ENCODE assay signal across 16 mouse cellular contexts in genomic region chr12:28958661-28959060, GRCm38 (mm10).
"Had no signal": no experiment of that assay in that cellular context is flagged by ENCODE, and none has a peak within 500 bp of the region (broad histone marks: within the 10 kb centered on the region; RNA-seq: fewer than 3 reads in every experiment).

No protein-coding gene starts in this region.

- H3K4me3 ChIP-seq: limb, embryonic 13.5 days; liver, embryonic 15.5 days; midbrain, embryonic 10.5 days; myocyte; neural tube, embryonic 15.5 days had no signal

- H3K4me1 ChIP-seq: limb, embryonic 13.5 days; liver, embryonic 15.5 days; midbrain, embryonic 10.5 days; neural tube, embryonic 15.5 days had no signal

- H3K4me2 ChIP-seq: limb, embryonic 13.5 days; liver, embryonic 11.5 days; liver, embryonic 15.5 days; lung, embryonic 14.5 days; neural tube, embryonic 15.5 days had no signal

- H3K27me3 ChIP-seq: limb, embryonic 13.5 days; liver, embryonic 15.5 days; neural tube, embryonic 15.5 days had no signal

- H3K27ac ChIP-seq: limb, embryonic 13.5 days; liver, embryonic 15.5 days; midbrain, embryonic 10.5 days; neural tube, embryonic 15.5 days had no signal

- H3K9ac ChIP-seq: limb, embryonic 13.5 days; liver, embryonic 15.5 days; lung, embryonic 14.5 days; neural tube, embryonic 15.5 days had no signal

- DNase-seq: layer of hippocampus, postnatal 36 days; left cerebral cortex, postnatal 4 days; lung, embryonic 14.5 days; lung, postnatal 10 days; lung, postnatal 4 days; midbrain, embryonic 14.5 days; right cerebral cortex, adult 18-20 months; right cerebral cortex, postnatal 25 days; thymus, postnatal 36 days had no signal

- H3K36me3 ChIP-seq: limb, embryonic 13.5 days; liver, embryonic 15.5 days; midbrain, embryonic 10.5 days; neural tube, embryonic 15.5 days had no signal

- ATAC-seq: intestine, embryonic 16.5 days had no signal

- H3K9me3 ChIP-seq: limb, embryonic 13.5 days; liver, embryonic 15.5 days; midbrain, embryonic 10.5 days; neural tube, embryonic 15.5 days had no signal
